Comparison of ENCODE assay signal across 8 mouse cellular contexts in genomic region chr5:114979250-114980121, GRCm38 (mm10). TPM values are rescaled to one million over a fixed set of nuclear protein-coding genes. Genes with fewer than 3 reads are reported as not detected.
DNase-seq lines count a peak whose midpoint lies in the region; ATAC-seq and TF ChIP-seq lines count a peak whose summit lies in the region.

No protein-coding gene starts in this region.

- H3K4me2 ChIP-seq in heart, embryonic 12.5 days: peak overlapping the region; percentile 92
- peak overlapping the region; percentile 63 for H3K4me2 ChIP-seq in kidney, embryonic 16.5 days (replicated peaks; ENCODE audit: low read depth, low read length)

- H3K36me3 ChIP-seq in erythroblast, embryonic 14.5 days (ENCODE audit: control insufficient read depth): no peaks in the 10 kb centered on the region
- H3K36me3 ChIP-seq in heart, embryonic 12.5 days: no peaks in the 10 kb centered on the region
- H3K36me3 ChIP-seq in kidney, embryonic 16.5 days (ENCODE audit: insufficient read depth, low read length): no peaks in the 10 kb centered on the region
- peaks cover 6% of the 10 kb centered on the region; the same call in 1 of the 2 replicates for H3K36me3 ChIP-seq in liver, adult 2 months (ENCODE audit: control insufficient read depth, insufficient read depth, low read length)

- ATAC-seq in CD4-positive, CD25-positive, alpha-beta regulatory T cell, adult 4 months: peak; percentile 64
- peak; percentile 84 for ATAC-seq in heart, embryonic 12.5 days (ENCODE audit: insufficient number of reproducible peaks, low FRiP score)
- ATAC-seq in kidney, embryonic 16.5 days (ENCODE audit: low FRiP score, low TSS enrichment): peak; percentile 57
- ATAC-seq in monocyte, adult 5-6 weeks (replicated peaks; ENCODE audit: insufficient number of reproducible peaks, low FRiP score, low TSS enrichment, poor library complexity, severe bottlenecking): peak; percentile 89

- H3K79me2 ChIP-seq in liver, adult 2 months (ENCODE audit: control insufficient read depth, insufficient read depth, low read length): no peaks in the 10 kb centered on the region

- WGBS in heart, embryonic 12.5 days: 4% methylated on average over 32 of the region's 32 CpGs
- WGBS in kidney, embryonic 16.5 days: 7% methylated on average over 32 of the region's 32 CpGs
- WGBS in liver, adult 2 months: 25% methylated on average over 32 of the region's 32 CpGs

- TF ChIP-seq CTCF in liver, adult 2 months (IDR thresholded peaks at IDR 0.05; ENCODE audit: low read depth, low read length): peak; percentile 99

- H3K4me1 ChIP-seq in erythroblast, embryonic 14.5 days (ENCODE audit: control insufficient read depth): peaks cover 35% of the 10 kb centered on the region
- peaks cover 12% of the 10 kb centered on the region for H3K4me1 ChIP-seq in heart, embryonic 12.5 days (replicated peaks)
- H3K4me1 ChIP-seq in kidney, embryonic 16.5 days (ENCODE audit: insufficient read depth, low read length): peaks cover 27% of the 10 kb centered on the region
- peaks cover 3% of the 10 kb centered on the region for H3K4me1 ChIP-seq in liver, adult 2 months (ENCODE audit: control insufficient read depth, insufficient read depth, low read length)

- no peaks in the 10 kb centered on the region for H3K27me3 ChIP-seq in erythroblast, embryonic 14.5 days (ENCODE audit: control insufficient read depth)
- no peaks in the 10 kb centered on the region for H3K27me3 ChIP-seq in heart, embryonic 12.5 days (replicated peaks)
- H3K27me3 ChIP-seq in kidney, embryonic 16.5 days (ENCODE audit: insufficient read depth, low read length): no peaks in the 10 kb centered on the region
- no peaks in the 10 kb centered on the region for H3K27me3 ChIP-seq in liver, adult 2 months (ENCODE audit: control insufficient read depth, insufficient read depth, low read length)

- peaks cover 4% of the 10 kb centered on the region for H3K9me3 ChIP-seq in erythroblast, embryonic 14.5 days (ENCODE audit: control insufficient read depth, low read length)
- peaks cover 3% of the 10 kb centered on the region; the same call in 1 of the 2 replicates for H3K9me3 ChIP-seq in heart, embryonic 12.5 days (replicated peaks)
- no peaks in the 10 kb centered on the region for H3K9me3 ChIP-seq in kidney, embryonic 16.5 days (ENCODE audit: low read length)

- H3K9ac ChIP-seq in heart, embryonic 12.5 days: peak overlapping the region; percentile 63
- peak overlapping the region; percentile 46 for H3K9ac ChIP-seq in kidney, embryonic 16.5 days (replicated peaks; ENCODE audit: low read length)
- H3K9ac ChIP-seq in liver, adult 2 months (ENCODE audit: low read depth, low read length): peak overlapping the region; percentile 1; the same call in 1 of the 2 replicates

- TF ChIP-seq POLR2A in liver, adult 2 months (IDR thresholded peaks at IDR 0.05; ENCODE audit: extremely low read depth, insufficient read depth, low read length): no peak

- H3K27ac ChIP-seq in heart, embryonic 12.5 days (ENCODE audit: poor library complexity, severe bottlenecking): no peak overlapping the region
- H3K27ac ChIP-seq in kidney, embryonic 16.5 days (ENCODE audit: low read length): peak overlapping the region; percentile 25; the same call in 1 of the 2 replicates
- H3K27ac ChIP-seq in liver, adult 2 months (replicated peaks; ENCODE audit: insufficient read depth, low read depth, low read length): no peak overlapping the region

- H3K4me3 ChIP-seq in erythroblast, embryonic 14.5 days (replicated peaks): peak overlapping the region; percentile 62
- peak overlapping the region; percentile 53 for H3K4me3 ChIP-seq in heart, embryonic 12.5 days
- peak overlapping the region; percentile 41 for H3K4me3 ChIP-seq in kidney, embryonic 16.5 days (ENCODE audit: low read length)
- peak overlapping the region; percentile 10; the same call in 1 of the 2 replicates for H3K4me3 ChIP-seq in liver, adult 2 months (ENCODE audit: insufficient read depth, low read depth, low read length)

- peak; percentile 51 for DNase-seq in brain, embryonic 18.5 days (ENCODE audit: low read depth, low spot score)
- no peak for DNase-seq in liver, adult 2 months (ENCODE audit: extremely low read depth, low read depth, low spot score)
- peak; percentile 51 to 66 for DNase-seq in spleen, postnatal 36 days (ENCODE audit: low spot score in 2 of 2)

RNA-seq across cellular contexts. Expression of gene Hnf1a, which starts 8.6 kb away (rescaled TPM):
- under 1 TPM in 1 of 2 experiments, not detected in 1; 0.09 TPM for polyA plus RNA-seq in CD4-positive, CD25-positive, alpha-beta regulatory T cell, adult 4 months (2017; shearing (Covaris generic))
- polyA plus RNA-seq in erythroblast, embryonic 14.5 days (2012): 0.03 and 0.14 TPM in 2 replicates
- 0.05 and 0.19 TPM in 2 replicates for polyA plus RNA-seq in heart, embryonic 12.5 days (2016; fragmentation: Nextera tagmentation; extraction: Ambion mirVana)
- polyA plus RNA-seq in kidney, embryonic 16.5 days (2015; fragmentation: Nextera tagmentation; extraction: Ambion mirVana): 12.6 and 15.4 TPM in 2 replicates
- 6.1 and 9.3 TPM in 2 replicates for total RNA-seq in liver, adult 2 months (2014; rRNA removed)
- 13.5 and 19.2 TPM in 2 replicates for polyA plus RNA-seq in liver, adult 2 months (2012; rRNA removed)
- total RNA-seq in monocyte, adult 5-6 weeks (2017): not detected in 3 replicates

RNA-seq across cellular contexts. Expression of gene Sppl3, which starts 31.5 kb away (rescaled TPM):
- polyA plus RNA-seq in CD4-positive, CD25-positive, alpha-beta regulatory T cell, adult 4 months (2017; shearing (Covaris generic)): 10 to 100 TPM; 10.2 to 14.2 TPM
- polyA plus RNA-seq in erythroblast, embryonic 14.5 days (2012): 4.4 and 4.6 TPM in 2 replicates
- polyA plus RNA-seq in heart, embryonic 12.5 days (2016; fragmentation: Nextera tagmentation; extraction: Ambion mirVana): 18.2 and 18.9 TPM in 2 replicates
- 12.3 and 13.6 TPM in 2 replicates for polyA plus RNA-seq in kidney, embryonic 16.5 days (2015; fragmentation: Nextera tagmentation; extraction: Ambion mirVana)
- total RNA-seq in liver, adult 2 months (2014; rRNA removed): 8.7 and 13.1 TPM in 2 replicates
- 23.7 and 24.0 TPM in 2 replicates for polyA plus RNA-seq in liver, adult 2 months (2012; rRNA removed)
- 29.9 to 52.1 TPM (median 44.8 TPM) in 3 replicates for total RNA-seq in monocyte, adult 5-6 weeks (2017)

RNA-seq across cellular contexts. Expression of gene 2210016L21Rik, which starts 37.5 kb away (rescaled TPM):
- polyA plus RNA-seq in CD4-positive, CD25-positive, alpha-beta regulatory T cell, adult 4 months (2017; shearing (Covaris generic)): 10 to 100 TPM; 34.5 to 46.3 TPM
- 2.4 and 3.3 TPM in 2 replicates for polyA plus RNA-seq in erythroblast, embryonic 14.5 days (2012)
- 37.2 and 40.9 TPM in 2 replicates for polyA plus RNA-seq in heart, embryonic 12.5 days (2016; fragmentation: Nextera tagmentation; extraction: Ambion mirVana)
- 55.7 and 63.3 TPM in 2 replicates for polyA plus RNA-seq in kidney, embryonic 16.5 days (2015; fragmentation: Nextera tagmentation; extraction: Ambion mirVana)
- 3.0 and 5.2 TPM in 2 replicates for total RNA-seq in liver, adult 2 months (2014; rRNA removed)
- 5.2 and 6.1 TPM in 2 replicates for polyA plus RNA-seq in liver, adult 2 months (2012; rRNA removed)
- 4.2 to 13.3 TPM (median 8.5 TPM) in 3 replicates for total RNA-seq in monocyte, adult 5-6 weeks (2017)

RNA-seq across cellular contexts. Expression of gene Oasl1, which starts 56.4 kb away (rescaled TPM):
- 1 to 10 TPM; 5.8 to 9.1 TPM for polyA plus RNA-seq in CD4-positive, CD25-positive, alpha-beta regulatory T cell, adult 4 months (2017; shearing (Covaris generic))
- polyA plus RNA-seq in erythroblast, embryonic 14.5 days (2012): not detected in 2 replicates
- polyA plus RNA-seq in heart, embryonic 12.5 days (2016; fragmentation: Nextera tagmentation; extraction: Ambion mirVana): 0.46 and 0.65 TPM in 2 replicates
- 1.5 and 2.1 TPM in 2 replicates for polyA plus RNA-seq in kidney, embryonic 16.5 days (2015; fragmentation: Nextera tagmentation; extraction: Ambion mirVana)
- 5.8 and 6.6 TPM in 2 replicates for total RNA-seq in liver, adult 2 months (2014; rRNA removed)
- 15.4 and 16.8 TPM in 2 replicates for polyA plus RNA-seq in liver, adult 2 months (2012; rRNA removed)
- total RNA-seq in monocyte, adult 5-6 weeks (2017): 0.95 to 2.6 TPM (median 1.5 TPM) in 3 replicates

Comparison
In these comparisons a context has a peak if more than half of its experiments do, and no peak if none do; other contexts are left out.
1. H3K4me3 ChIP-seq: peak in every context shown above with its lines; median percentile 62 in erythroblast, embryonic 14.5 days; 53 in heart, embryonic 12.5 days; 41 in kidney, embryonic 16.5 days; 10 in liver, adult 2 months.
2. H3K9ac ChIP-seq: peak in every context shown above with its lines; median percentile 63 in heart, embryonic 12.5 days; 46 in kidney, embryonic 16.5 days; 1 in liver, adult 2 months.
3. RNA of gene Hnf1a, which starts 8.6 kb away (polyA plus RNA-seq): 13.5 to 19.2 TPM in liver, adult 2 months and 12.6 to 15.4 TPM in kidney, embryonic 16.5 days; 0.05 to 0.19 TPM in heart, embryonic 12.5 days, 0.03 to 0.14 TPM in erythroblast, embryonic 14.5 days and 0.09 TPM in CD4-positive, CD25-positive, alpha-beta regulatory T cell, adult 4 months; every median in the first group is over 10 times any median in the second.
4. Peak in every context shown above with its lines, with median percentiles within 50 percentile points of each other: ATAC-seq.